ENCODE assay signal across 8 mouse cellular contexts in genomic region chr12:71863846-71864543, GRCm38 (mm10). TPM values are rescaled to one million over a fixed set of nuclear protein-coding genes. Genes with fewer than 3 reads are reported as not detected.
DNase-seq lines count a peak whose midpoint lies in the region; ATAC-seq and TF ChIP-seq lines count a peak whose summit lies in the region.

No protein-coding gene starts in this region.

- H3K36me3 ChIP-seq in hindbrain, embryonic 10.5 days, result peaks cover 6% of the 10 kb centered on the region; the same call in 1 of the 2 replicates
- no peaks in the 10 kb centered on the region for H3K36me3 ChIP-seq in hindbrain, postnatal 0 days (ENCODE audit: insufficient read depth, low read length)
- H3K36me3 ChIP-seq in embryonic facial prominence, embryonic 13.5 days, result no peaks in the 10 kb centered on the region
- H3K36me3 ChIP-seq in lung, embryonic 14.5 days (ENCODE audit: insufficient read depth), result 0 out of 2 replicates have a peak, but pooled peaks cover 8% of the 10 kb centered on the region
- no peaks in the 10 kb centered on the region for H3K36me3 ChIP-seq in forebrain, embryonic 13.5 days (ENCODE audit: poor library complexity, severe bottlenecking)

- intact Hi-C loops in heart, postnatal 14 days (cut with DNase I), result no loop called here

- no peak overlapping the region for H3K4me3 ChIP-seq in hindbrain, embryonic 10.5 days
- H3K4me3 ChIP-seq in hindbrain, postnatal 0 days (ENCODE audit: low read length), result no peak overlapping the region
- no peak overlapping the region for H3K4me3 ChIP-seq in embryonic facial prominence, embryonic 13.5 days
- no peak overlapping the region for H3K4me3 ChIP-seq in lung, embryonic 14.5 days (ENCODE audit: low read depth, low read length)
- no peak overlapping the region for H3K4me3 ChIP-seq in forebrain, embryonic 13.5 days

- H3K9ac ChIP-seq in hindbrain, postnatal 0 days (replicated peaks; ENCODE audit: low read length), result no peak overlapping the region
- H3K9ac ChIP-seq in embryonic facial prominence, embryonic 13.5 days, result no peak overlapping the region
- H3K9ac ChIP-seq in lung, embryonic 14.5 days, result no peak overlapping the region
- no peak overlapping the region for H3K9ac ChIP-seq in forebrain, embryonic 13.5 days

- no peaks in the 10 kb centered on the region for H3K27me3 ChIP-seq in hindbrain, embryonic 10.5 days (ENCODE audit: insufficient read depth, poor library complexity, severe bottlenecking)
- no peaks in the 10 kb centered on the region for H3K27me3 ChIP-seq in hindbrain, postnatal 0 days (ENCODE audit: insufficient read depth, low read length)
- H3K27me3 ChIP-seq in embryonic facial prominence, embryonic 13.5 days, result no peaks in the 10 kb centered on the region
- H3K27me3 ChIP-seq in lung, embryonic 14.5 days (ENCODE audit: insufficient read depth, low read length), result no peaks in the 10 kb centered on the region
- no peaks in the 10 kb centered on the region for H3K27me3 ChIP-seq in forebrain, embryonic 13.5 days

- H3K9me3 ChIP-seq in hindbrain, embryonic 10.5 days, result no peaks in the 10 kb centered on the region
- H3K9me3 ChIP-seq in hindbrain, postnatal 0 days (ENCODE audit: low read length), result no peaks in the 10 kb centered on the region
- H3K9me3 ChIP-seq in embryonic facial prominence, embryonic 13.5 days, result no peaks in the 10 kb centered on the region
- no peaks in the 10 kb centered on the region for H3K9me3 ChIP-seq in lung, embryonic 14.5 days (ENCODE audit: low read depth, low read length)
- no peaks in the 10 kb centered on the region for H3K9me3 ChIP-seq in forebrain, embryonic 13.5 days (replicated peaks)

- WGBS in hindbrain, embryonic 10.5 days, result 65% methylated on average over 10 of the region's 10 CpGs
- 73% methylated on average over 10 of the region's 10 CpGs for WGBS in hindbrain, postnatal 0 days
- 21% methylated on average over 10 of the region's 10 CpGs for WGBS in embryonic facial prominence, embryonic 13.5 days
- WGBS in lung, embryonic 14.5 days, result 15% methylated on average over 10 of the region's 10 CpGs
- 72% methylated on average over 10 of the region's 10 CpGs for WGBS in forebrain, embryonic 13.5 days

- TF ChIP-seq CTCF in hindbrain, postnatal 0 days (IDR thresholded peaks at IDR 0.05; ENCODE audit: low read depth), result no peak
- TF ChIP-seq CTCF in lung, embryonic 14.5 days (IDR thresholded peaks at IDR 0.05; ENCODE audit: low read depth), result no peak

- ATAC-seq in hindbrain, postnatal 0 days, result no peak
- ATAC-seq in embryonic facial prominence, embryonic 13.5 days (ENCODE audit: insufficient number of reproducible peaks, insufficient read depth, low FRiP score, low TSS enrichment, low read depth), result no peak
- ATAC-seq in lung, embryonic 14.5 days (ENCODE audit: insufficient read depth), result peak; percentile 83
- no peak for ATAC-seq in forebrain, embryonic 13.5 days

- no peak overlapping the region for H3K27ac ChIP-seq in hindbrain, embryonic 10.5 days
- H3K27ac ChIP-seq in hindbrain, postnatal 0 days, result no peak overlapping the region
- 0 out of 2 replicates have a peak overlapping the region, but pooled peaks have one; percentile 45 for H3K27ac ChIP-seq in embryonic facial prominence, embryonic 13.5 days
- H3K27ac ChIP-seq in lung, embryonic 14.5 days (ENCODE audit: low read depth), result peak overlapping the region; percentile 66; the same call in 1 of the 2 replicates
- H3K27ac ChIP-seq in forebrain, embryonic 13.5 days, result no peak overlapping the region

- DNase-seq in hindbrain, embryonic 10.5 days (ENCODE audit: low spot score), result peak; percentile 34
- no peak for DNase-seq in hindbrain, postnatal 0 days (ENCODE audit: low spot score)
- peak; percentile 62 to 73 for DNase-seq in heart, postnatal 14 days
- peak; percentile 81 for DNase-seq in lung, embryonic 14.5 days
- DNase-seq in frontal cortex, postnatal 10 days (ENCODE audit: low spot score in 2 of 2), result no peak
- no peak for DNase-seq in urinary bladder, adult 2 months (ENCODE audit: low spot score)

- no peak overlapping the region for H3K4me2 ChIP-seq in hindbrain, postnatal 0 days (ENCODE audit: low read depth, low read length)
- H3K4me2 ChIP-seq in embryonic facial prominence, embryonic 13.5 days, result peak overlapping the region; percentile 11; the same call in 1 of the 2 replicates
- peak overlapping the region; percentile 45 for H3K4me2 ChIP-seq in lung, embryonic 14.5 days
- H3K4me2 ChIP-seq in forebrain, embryonic 13.5 days, result no peak overlapping the region

- peaks cover 18% of the 10 kb centered on the region for H3K4me1 ChIP-seq in hindbrain, embryonic 10.5 days (replicated peaks)
- no peaks in the 10 kb centered on the region for H3K4me1 ChIP-seq in hindbrain, postnatal 0 days (ENCODE audit: insufficient read depth, low read length)
- peaks cover 50% of the 10 kb centered on the region for H3K4me1 ChIP-seq in embryonic facial prominence, embryonic 13.5 days
- peaks cover 9% of the 10 kb centered on the region for H3K4me1 ChIP-seq in lung, embryonic 14.5 days (ENCODE audit: insufficient read depth)
- peaks cover 22% of the 10 kb centered on the region for H3K4me1 ChIP-seq in forebrain, embryonic 13.5 days

RNA-seq across cellular contexts. Expression of gene Daam1, which starts 33.1 kb away (rescaled TPM):
- polyA plus RNA-seq in hindbrain, embryonic 10.5 days (2016; fragmentation: Nextera tagmentation; extraction: Ambion mirVana), result 8.4 and 11.6 TPM in 2 replicates
- total RNA-seq in hindbrain, postnatal 0 days (2014; rRNA removed), result 46.8 and 54.5 TPM in 2 replicates
- polyA plus RNA-seq in hindbrain, postnatal 0 days (2015; fragmentation: Nextera tagmentation; extraction: Ambion mirVana), result 21.9 and 22.3 TPM in 2 replicates
- polyA plus RNA-seq in embryonic facial prominence, embryonic 13.5 days (2015; fragmentation: Nextera tagmentation; extraction: Ambion mirVana), result 10.4 and 12.0 TPM in 2 replicates
- 10 to 100 TPM; 67.5 to 70.7 TPM for total RNA-seq in heart, postnatal 14 days (2021)
- polyA plus RNA-seq in lung, embryonic 14.5 days (2014; fragmentation: Nextera tagmentation; extraction: Ambion mirVana), result 15.3 and 17.5 TPM in 2 replicates
- polyA plus RNA-seq in forebrain, embryonic 13.5 days (2015; fragmentation: Nextera tagmentation; extraction: Ambion mirVana), result 17.6 and 20.6 TPM in 2 replicates
- polyA plus RNA-seq in urinary bladder, adult 2 months (2012; rRNA removed), result 17.8 and 19.4 TPM in 2 replicates

Comparison
In these comparisons a context has a peak if more than half of its experiments do, and no peak if none do; other contexts are left out.
1. DNase-seq: peak in hindbrain, embryonic 10.5 days (single experiment), heart, postnatal 14 days (2 of 2) and lung, embryonic 14.5 days (single experiment); none in hindbrain, postnatal 0 days (single experiment), frontal cortex, postnatal 10 days (0 of 2) and urinary bladder, adult 2 months (single experiment).
2. H3K27ac ChIP-seq: peak in embryonic facial prominence, embryonic 13.5 days (single experiment) and lung, embryonic 14.5 days (single experiment); none in hindbrain, embryonic 10.5 days (single experiment), hindbrain, postnatal 0 days (single experiment) and forebrain, embryonic 13.5 days (single experiment).
3. H3K4me2 ChIP-seq: peak in embryonic facial prominence, embryonic 13.5 days (single experiment) and lung, embryonic 14.5 days (single experiment); none in hindbrain, postnatal 0 days (single experiment) and forebrain, embryonic 13.5 days (single experiment).